Mouse (Mus musculus) adrenal gland, adult 8-10 months (tissue): ENCODE results near the gene Anks6. TPM values are rescaled to one million over a fixed set of nuclear protein-coding genes. Genes with fewer than 3 reads are reported as not detected.

Experiments used
- DNase-seq: peaks from one replicate; pipeline ENCODE4 v3.0.0; 2022
- total RNA-seq, 4 experiments: library from RNA; stranded (reverse); gene quantifications; 2 replicates each; pipeline ENCODE4 v1.2.4; 2022

The Anks6 gene
- total RNA-seq, 4 experiments from 2014 or later, result 5.8 to 11.6 (median 8.2) TPM

- no peak for DNase-seq
These were observed 13.4 kb downstream of the Anks6 start for GRCm38 (mm10) chr4:47043866-47044265.

DNA sequence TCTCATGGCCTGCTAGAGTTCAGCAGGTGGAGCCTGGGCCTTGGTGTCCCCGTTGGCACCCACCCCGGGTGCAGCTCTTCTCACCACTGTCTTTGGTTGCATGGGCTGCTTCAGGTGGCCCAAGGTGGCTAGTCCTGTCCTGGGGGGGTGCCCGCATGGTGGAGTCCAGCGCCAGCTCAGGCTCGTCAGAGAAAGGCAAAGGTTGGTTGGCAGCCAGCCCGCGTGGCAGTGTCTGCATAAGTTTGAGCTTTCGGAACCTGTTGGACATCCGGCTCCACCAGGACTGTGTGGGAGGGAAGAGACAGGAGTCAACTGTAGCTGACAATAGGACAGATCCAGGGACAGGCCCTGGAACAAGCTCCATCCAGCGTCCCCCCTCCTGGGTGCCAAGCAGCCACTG, 17.6 kb downstream of the Anks6 start:
- no peak for DNase-seq

DNA sequence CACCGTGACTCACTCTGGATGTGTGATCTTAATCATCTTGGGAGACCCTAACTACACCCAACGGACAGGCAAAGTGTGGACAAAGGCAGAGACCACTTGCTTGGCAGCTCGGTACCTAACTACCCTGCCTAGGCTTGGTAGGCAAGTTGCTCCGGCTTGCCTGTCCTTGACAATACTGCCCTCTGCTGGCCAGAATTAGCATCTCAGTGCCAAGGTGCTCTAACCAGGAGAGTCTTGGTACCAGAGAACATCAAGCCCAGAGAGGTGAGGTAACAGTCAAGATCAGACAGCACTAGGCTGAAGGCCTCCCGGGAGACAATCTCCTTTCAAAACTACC, 19.9 kb downstream of the Anks6 start:
- no peak for DNase-seq

DNA sequence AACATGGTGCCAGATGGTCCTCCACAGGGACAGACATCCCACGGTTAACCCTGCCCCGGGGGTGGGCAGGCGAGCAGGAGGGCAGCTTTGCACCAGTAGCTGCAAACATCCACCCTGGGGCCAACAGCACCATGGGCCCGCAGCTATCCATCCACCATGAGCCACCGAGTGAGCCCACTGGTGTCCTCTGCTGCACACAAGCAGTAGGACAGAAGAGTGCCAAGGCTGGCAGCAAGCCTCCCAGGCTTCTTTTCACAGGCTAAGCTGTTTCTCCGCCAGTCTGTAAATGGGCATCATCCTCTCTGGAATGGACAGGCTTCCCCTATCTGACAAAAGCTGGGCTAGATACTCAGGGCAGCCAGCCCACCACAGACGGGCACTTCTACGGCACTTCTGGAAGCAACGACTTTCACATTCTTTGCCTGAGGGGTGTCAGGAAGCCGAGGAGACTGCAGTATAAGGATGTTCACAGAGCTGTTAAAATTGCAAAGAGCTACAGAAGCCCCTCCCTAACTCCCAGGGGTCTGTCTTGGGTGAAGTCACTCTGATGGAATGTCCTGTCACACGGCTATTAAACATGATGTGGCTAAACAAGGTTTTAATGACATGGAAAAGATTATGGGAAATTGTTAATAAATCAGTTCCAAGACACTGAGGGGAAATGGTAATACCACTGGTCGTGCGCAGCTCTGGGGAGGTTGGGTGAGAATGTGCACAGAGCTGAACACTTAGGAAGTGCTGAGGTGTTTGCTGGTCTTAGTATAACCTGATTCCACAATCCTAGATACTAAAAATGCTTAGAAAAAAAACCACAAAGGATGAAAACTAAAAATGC, 20.5 kb downstream of the Anks6 start:
- no peak for DNase-seq

DNA sequence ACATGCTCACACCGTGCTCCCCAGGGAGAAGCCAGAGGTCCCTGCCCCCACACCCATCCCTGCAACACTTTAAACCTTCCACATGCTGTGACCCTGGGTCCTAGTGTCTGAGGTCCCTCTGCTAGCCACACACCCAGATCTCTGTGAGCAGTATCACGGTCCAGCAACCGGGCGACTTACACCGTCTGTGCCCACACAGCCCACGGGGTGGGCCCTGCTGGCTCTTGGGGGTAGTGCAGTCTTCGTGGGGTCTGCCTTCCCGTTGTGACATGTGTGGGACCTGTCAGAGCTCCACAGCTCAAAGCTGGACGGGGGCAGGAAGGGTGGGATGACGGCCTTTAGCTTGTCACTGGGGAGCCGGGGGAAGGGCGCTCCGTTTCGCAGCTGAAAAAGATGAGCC, 21.7 kb downstream of the Anks6 start:
- no peak for DNase-seq

GRCm38 (mm10) chr4:47032171-47032570, 25.1 kb downstream of the Anks6 start:
- no peak for DNase-seq

DNA sequence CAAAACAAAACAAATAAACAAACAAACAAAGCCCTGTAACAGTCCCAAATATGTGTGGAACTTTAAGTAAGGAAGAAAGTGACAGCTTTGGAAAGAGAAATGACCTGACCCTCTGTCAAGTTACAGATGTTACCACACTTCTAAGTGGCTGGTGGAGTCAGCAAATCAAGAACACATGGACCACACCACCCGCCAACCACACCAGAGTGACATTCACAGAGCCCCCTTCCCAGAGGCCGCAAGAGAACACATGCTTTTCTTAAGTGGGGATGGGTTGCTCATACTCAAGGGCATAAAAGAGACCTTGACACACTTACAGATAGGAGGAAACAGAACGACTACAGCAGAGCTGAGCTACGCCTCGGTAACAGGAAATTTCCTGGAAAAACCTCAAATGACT, 28.4 kb downstream of the Anks6 start:
- no peak for DNase-seq

DNA sequence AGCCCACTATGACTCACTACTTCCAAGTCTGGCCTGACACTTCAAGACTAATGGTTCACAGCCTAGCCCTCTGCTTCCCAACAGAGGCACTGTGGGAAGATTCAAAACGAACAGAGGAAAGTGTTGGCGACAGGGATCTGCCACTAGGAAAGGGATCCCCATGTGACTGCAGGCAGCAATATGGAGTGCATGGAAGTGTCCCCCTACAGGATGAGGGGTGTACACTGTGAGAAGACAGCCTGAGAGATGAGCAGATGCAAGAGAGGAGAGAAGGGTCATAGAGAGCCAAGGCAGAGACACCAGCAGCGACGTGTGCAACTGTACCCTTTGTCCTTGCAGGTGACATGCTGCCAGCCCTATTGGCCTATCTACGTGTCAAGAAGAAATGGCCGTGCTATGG, 33.3 kb downstream of the Anks6 start:
- DNase-seq, result no peak

- DNase-seq, result no peak
These were observed 34.2 kb downstream of the Anks6 start for GRCm38 (mm10) chr4:47022804-47023603.

- peak; percentile 11 for DNase-seq
These were observed 36.7 kb downstream of the Anks6 start for GRCm38 (mm10) chr4:47020563-47020962.

- no peak for DNase-seq
These were observed 42.1 kb downstream of the Anks6 start for GRCm38 (mm10) chr4:47015156-47015555.

GRCm38 (mm10) chr4:47012476-47012875, 44.8 kb downstream of the Anks6 start:
- DNase-seq, result peak; percentile 24

- no peak for DNase-seq
These were observed 46.6 kb downstream of the Anks6 start for GRCm38 (mm10) chr4:47010400-47011231.

GRCm38 (mm10) chr4:47000626-47001395, 56.4 kb downstream of the Anks6 start:
- DNase-seq, result no peak

- no peak for DNase-seq
These were observed 59.3 kb downstream of the Anks6 start for GRCm38 (mm10) chr4:46997969-46998368.

- DNase-seq, result no peak
These were observed 64.3 kb downstream of the Anks6 start for GRCm38 (mm10) chr4:46992827-46993473.

- no peak for DNase-seq
These were observed 65.3 kb downstream of the Anks6 start for GRCm38 (mm10) chr4:46991959-46992316.

DNA sequence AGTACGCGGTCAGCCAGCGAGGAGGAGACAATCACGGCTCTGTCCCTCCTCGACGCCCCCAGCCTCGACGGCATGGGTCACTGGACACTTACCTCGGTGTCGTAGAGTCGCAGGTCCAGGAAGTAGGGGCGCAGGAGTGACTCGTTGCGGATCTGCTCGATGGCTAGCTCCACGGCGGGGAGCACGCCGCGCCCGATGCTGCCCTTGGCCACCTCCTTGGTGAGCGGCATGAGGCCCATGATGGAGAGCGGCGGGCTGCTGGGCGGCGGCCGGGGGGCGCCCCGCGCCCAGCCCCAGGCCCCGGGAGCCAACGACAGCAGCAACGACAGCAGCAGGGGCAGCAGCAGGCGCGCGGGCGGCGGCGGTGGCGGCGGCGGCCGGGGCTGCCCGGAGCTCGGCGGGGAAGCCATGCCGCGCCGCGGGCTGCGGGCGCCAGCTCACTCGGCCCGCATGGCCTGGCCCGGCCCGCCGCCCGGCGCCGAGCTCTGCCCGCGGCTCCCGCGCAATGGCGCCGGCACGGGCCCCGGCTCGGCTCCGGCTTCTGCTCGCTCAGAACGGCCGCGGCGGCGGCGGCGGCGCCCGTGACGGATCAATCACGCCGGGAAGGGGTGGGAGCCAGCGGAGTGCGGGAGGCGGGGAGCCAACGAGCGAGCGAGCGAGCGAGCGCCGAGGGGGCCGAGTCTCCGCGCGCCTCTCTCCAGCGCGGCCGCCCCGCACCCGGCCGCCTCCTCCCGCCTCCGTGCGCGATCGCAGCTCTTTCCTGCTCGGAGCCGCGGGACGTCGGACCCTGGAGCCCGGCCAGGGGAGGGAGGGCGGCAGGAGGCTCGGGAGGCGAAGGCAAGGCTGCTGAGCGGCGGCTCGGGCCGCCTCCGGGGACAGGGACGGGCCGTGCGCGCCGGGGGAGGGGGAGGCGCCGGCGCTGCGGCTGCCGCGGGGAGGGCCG, 65.9 kb downstream of the Anks6 start, which contains the start of gene Gabbr2:
TSS of gene Gabbr2 (minus strand) at position 858 of the 943 bp plus-strand sequence.
- DNase-seq, result no peak

- DNase-seq, result no peak
These were observed 66.8 kb downstream of the Anks6 start for GRCm38 (mm10) chr4:46990281-46991015.

GRCm38 (mm10) chr4:46989842-46990241, 67.4 kb downstream of the Anks6 start:
- no peak for DNase-seq
